Comparison of ENCODE assay signal across 18 mouse cellular contexts in the genomic region with DNA sequence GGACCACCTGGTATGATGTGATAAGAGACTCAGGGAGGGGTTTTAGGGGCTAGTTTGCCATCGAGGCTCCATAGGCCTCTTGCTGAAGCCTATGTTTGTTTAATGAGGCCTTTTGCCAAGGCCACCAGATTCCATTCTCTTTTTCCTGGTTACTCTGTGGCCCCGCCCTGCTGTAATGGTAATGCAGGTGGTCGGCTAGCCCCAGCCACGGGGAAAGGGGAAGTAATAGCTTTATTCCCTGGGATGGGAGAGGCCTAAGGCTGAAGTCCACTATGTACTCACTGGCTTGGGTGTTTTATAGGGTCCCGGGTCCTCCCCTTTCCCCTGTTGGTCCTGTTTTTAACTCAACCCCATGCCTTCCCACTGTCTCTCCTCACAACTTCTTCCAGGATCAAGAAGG. TPM values are rescaled to one million over a fixed set of nuclear protein-coding genes. Genes with fewer than 3 reads are reported as not detected.
"Had no signal": no experiment of that assay in that cellular context is flagged by ENCODE, and none has a peak within 500 bp of the region (broad histone marks: within the 10 kb centered on the region; RNA-seq: fewer than 3 reads in every experiment).

No protein-coding gene starts in this region.

- H3K27ac ChIP-seq: left cerebral cortex, adult 2 months; liver, embryonic 13.5 days; macrophage; midbrain, embryonic 12.5 days; midbrain, embryonic 15.5 days; neural tube, embryonic 12.5 days; neural tube, embryonic 15.5 days; stomach, embryonic 15.5 days had no signal

- H3K4me2 ChIP-seq: liver, embryonic 13.5 days; midbrain, embryonic 12.5 days; midbrain, embryonic 15.5 days; neural tube, embryonic 12.5 days; neural tube, embryonic 15.5 days; stomach, embryonic 15.5 days had no signal

- H3K27me3 ChIP-seq: liver, embryonic 13.5 days; midbrain, embryonic 12.5 days; midbrain, embryonic 15.5 days; neural tube, embryonic 12.5 days; neural tube, embryonic 15.5 days; stomach, embryonic 15.5 days had no signal

- H3K4me3 ChIP-seq: left cerebral cortex, adult 2 months; liver, embryonic 13.5 days; midbrain, embryonic 12.5 days; midbrain, embryonic 15.5 days; neural tube, embryonic 12.5 days; neural tube, embryonic 15.5 days; stomach, embryonic 15.5 days had no signal

- H3K9ac ChIP-seq: liver, embryonic 13.5 days; midbrain, embryonic 12.5 days; midbrain, embryonic 15.5 days; neural tube, embryonic 12.5 days; neural tube, embryonic 15.5 days; stomach, embryonic 15.5 days had no signal

- H3K4me1 ChIP-seq: liver, embryonic 13.5 days; midbrain, embryonic 12.5 days; midbrain, embryonic 15.5 days; neural tube, embryonic 12.5 days; neural tube, embryonic 15.5 days; stomach, embryonic 15.5 days had no signal

- H3K36me3 ChIP-seq: liver, embryonic 13.5 days; midbrain, embryonic 12.5 days; midbrain, embryonic 15.5 days; neural tube, embryonic 12.5 days; neural tube, embryonic 15.5 days; stomach, embryonic 15.5 days had no signal

- ATAC-seq: midbrain, embryonic 15.5 days had no signal

- H3K9me3 ChIP-seq: liver, embryonic 13.5 days; midbrain, embryonic 12.5 days; midbrain, embryonic 15.5 days; neural tube, embryonic 12.5 days; neural tube, embryonic 15.5 days; stomach, embryonic 15.5 days had no signal

- DNase-seq: kidney, adult 11 months; kidney, adult 8-10 months; kidney, postnatal 14 days; kidney, postnatal 4 days; layer of hippocampus, postnatal 36 days; liver, embryonic 13.5 days; retina, postnatal 1 day; right cerebral cortex, postnatal 25 days; spleen, adult 18-20 months; thymus, postnatal 25 days had no signal

RNA-seq across cellular contexts. Expression of gene Rasgef1a, which starts 25.6 kb away (rescaled TPM):
- polyA plus RNA-seq: limb, embryonic 11.5 days had no signal
